Mouse (Mus musculus): ENCODE measurements around the gene Smg6. TPM values are rescaled to one million over a fixed set of nuclear protein-coding genes. Genes with fewer than 3 reads are reported as not detected.
A peak's percentile ranks its signal among the peaks of the same experiment; 100 is the strongest.

The Smg6 gene
- polyA plus RNA-seq, 1 experiment: 26.4 TPM

GRCm38 (mm10) chr11:75167643-75168589, 242.3 kb downstream of the Smg6 start:
- TF ChIP-seq POLR2A (IDR thresholded peaks at IDR 0.05; ENCODE audit: borderline replicate concordance, control insufficient read depth, low read depth, low read length): no peak
- Histone ChIP-seq H3K4me3 (replicated peaks; ENCODE audit: control insufficient read depth, low read depth, low read length) (no peak overlapping the region), H3K27ac (ENCODE audit: control insufficient read depth, insufficient read depth, low read depth, low read length, poor library complexity) (no peak overlapping the region), H3K4me1 (ENCODE audit: control insufficient read depth, insufficient read depth, low read length) (peaks cover 9% of the 10 kb centered on the region)
- WGBS: 6% methylated on average over 60 of the region's 63 CpGs

DNA sequence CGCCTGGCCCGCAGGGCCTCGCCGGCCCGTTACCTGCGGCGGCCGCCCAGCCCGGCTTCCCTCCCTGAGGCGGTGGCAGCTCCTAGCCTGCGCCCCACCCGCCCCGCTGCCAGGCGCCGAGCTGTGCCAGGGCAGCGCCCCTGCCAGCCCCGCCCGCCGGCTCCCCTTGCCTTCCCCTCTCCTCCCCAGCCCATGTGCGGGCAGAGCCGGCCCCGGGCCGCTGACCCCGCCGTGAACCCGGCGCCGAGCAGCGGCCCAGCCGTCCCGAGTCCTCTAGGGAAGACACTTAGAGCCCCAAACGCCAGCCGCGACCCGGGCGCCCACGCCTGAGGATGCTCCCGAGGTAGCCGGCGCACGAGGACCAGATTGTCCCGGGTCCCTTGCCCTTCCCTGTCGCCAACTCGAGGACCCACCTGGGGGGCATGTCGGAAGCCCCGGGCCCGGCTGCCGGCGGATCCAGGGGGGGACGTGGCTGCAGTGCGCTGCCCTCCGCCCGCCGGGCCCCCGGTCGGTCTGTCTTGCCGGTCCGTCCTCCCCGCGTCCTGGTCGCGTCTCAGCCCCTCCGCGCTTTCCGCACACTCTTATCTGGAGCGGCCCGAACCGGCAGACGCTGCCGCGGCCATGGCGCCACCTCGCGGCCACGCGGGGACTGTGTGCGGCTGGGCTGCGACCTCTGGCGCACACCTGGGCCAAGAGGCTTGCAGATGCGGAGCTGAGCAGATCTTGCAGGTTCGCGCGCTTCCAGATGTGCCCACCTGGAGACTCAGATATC, 243.2 kb downstream of the Smg6 start:
- TF ChIP-seq CTCF (IDR thresholded peaks at IDR 0.05; ENCODE audit: control insufficient read depth, insufficient read depth, low read length) (peak; percentile 87), POLR2A (IDR thresholded peaks at IDR 0.05; ENCODE audit: borderline replicate concordance, control insufficient read depth, low read depth, low read length) (no peak)
- under 1% methylated on average over 80 of the region's 83 CpGs for WGBS
- Histone ChIP-seq H3K4me3 (replicated peaks; ENCODE audit: control insufficient read depth, low read depth, low read length) (peak overlapping the region; percentile 28), H3K27ac (ENCODE audit: control insufficient read depth, insufficient read depth, low read depth, low read length, poor library complexity) (peak overlapping the region; percentile 24; the same call in 1 of the 2 replicates), H3K4me1 (ENCODE audit: control insufficient read depth, insufficient read depth, low read length) (peaks cover 7% of the 10 kb centered on the region)

- H3K4me3 ChIP-seq (replicated peaks; ENCODE audit: control insufficient read depth, low read depth, low read length): peak within 1 kb of the TSS; percentile 28
- no peak for TF ChIP-seq CTCF (IDR thresholded peaks at IDR 0.05; ENCODE audit: control insufficient read depth, insufficient read depth, low read length)
- no peak for TF ChIP-seq POLR2A (IDR thresholded peaks at IDR 0.05; ENCODE audit: borderline replicate concordance, control insufficient read depth, low read depth, low read length)
- WGBS: 8% methylated on average over 23 of the region's 23 CpGs
- peaks cover 7% of the 10 kb centered on the region for H3K4me1 ChIP-seq (ENCODE audit: control insufficient read depth, insufficient read depth, low read length)
- peak within 1 kb of the TSS; percentile 24; the same call in 1 of the 2 replicates for H3K27ac ChIP-seq (ENCODE audit: control insufficient read depth, insufficient read depth, low read depth, low read length, poor library complexity)
Observed at GRCm38 (mm10) chr11:75169405-75170080, 243.9 kb downstream of the Smg6 start, which contains the start of gene Hic1. Hic1 (minus strand) TSS chr11:75169519.

GRCm38 (mm10) chr11:75170136-75170751, 244.6 kb downstream of the Smg6 start:
- under 1% methylated on average over 38 of the region's 38 CpGs for WGBS
- Histone ChIP-seq H3K27ac (ENCODE audit: control insufficient read depth, insufficient read depth, low read depth, low read length, poor library complexity) (no peak overlapping the region), H3K4me1 (ENCODE audit: control insufficient read depth, insufficient read depth, low read length) (peaks cover 7% of the 10 kb centered on the region), H3K4me3 (replicated peaks; ENCODE audit: control insufficient read depth, low read depth, low read length) (no peak overlapping the region)
- TF ChIP-seq POLR2A (IDR thresholded peaks at IDR 0.05; ENCODE audit: borderline replicate concordance, control insufficient read depth, low read depth, low read length) (no peak), CTCF (IDR thresholded peaks at IDR 0.05; ENCODE audit: control insufficient read depth, insufficient read depth, low read length) (peak; percentile 70)

DNA sequence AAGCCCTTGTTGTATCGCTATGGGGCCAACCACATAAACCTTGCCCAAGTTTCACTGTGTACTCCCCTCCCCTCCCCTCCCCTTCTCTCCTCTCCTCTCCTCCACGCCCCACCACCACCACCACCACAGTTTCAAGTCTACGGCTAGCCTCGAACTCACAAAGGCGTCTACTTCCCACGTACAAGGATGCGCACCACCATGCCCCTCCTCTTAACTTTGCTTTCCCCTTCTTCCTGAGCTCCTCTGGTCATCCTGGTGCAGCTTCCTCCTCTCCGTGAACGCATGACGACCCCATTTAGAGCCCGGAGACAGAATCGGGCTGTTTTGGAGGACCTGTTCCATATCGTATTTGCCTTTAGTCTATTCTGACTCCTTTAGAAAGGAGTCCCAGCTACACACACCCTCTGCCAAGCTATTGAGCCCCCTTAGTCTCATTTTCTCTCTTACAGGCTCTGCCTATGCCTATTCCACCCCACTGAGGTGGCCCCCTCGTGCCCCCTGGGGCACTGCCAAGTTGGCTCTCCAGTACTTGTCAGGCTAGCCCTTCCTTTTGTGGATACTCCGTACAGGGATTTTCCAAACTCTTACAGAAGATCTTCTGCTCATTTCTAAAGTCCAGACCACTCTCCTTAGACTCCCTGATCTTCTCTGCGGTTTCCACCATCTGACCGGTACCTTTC, 245.7 kb downstream of the Smg6 start:
- TF ChIP-seq CTCF (IDR thresholded peaks at IDR 0.05; ENCODE audit: control insufficient read depth, insufficient read depth, low read length) (no peak), POLR2A (IDR thresholded peaks at IDR 0.05; ENCODE audit: borderline replicate concordance, control insufficient read depth, low read depth, low read length) (no peak)
- H3K4me3 ChIP-seq (replicated peaks; ENCODE audit: control insufficient read depth, low read depth, low read length): no peak overlapping the region
- no peak overlapping the region for H3K27ac ChIP-seq (ENCODE audit: control insufficient read depth, insufficient read depth, low read depth, low read length, poor library complexity)
- peaks cover 5% of the 10 kb centered on the region for H3K4me1 ChIP-seq (ENCODE audit: control insufficient read depth, insufficient read depth, low read length)
- WGBS: 9% methylated on average over 17 of the region's 17 CpGs

DNA sequence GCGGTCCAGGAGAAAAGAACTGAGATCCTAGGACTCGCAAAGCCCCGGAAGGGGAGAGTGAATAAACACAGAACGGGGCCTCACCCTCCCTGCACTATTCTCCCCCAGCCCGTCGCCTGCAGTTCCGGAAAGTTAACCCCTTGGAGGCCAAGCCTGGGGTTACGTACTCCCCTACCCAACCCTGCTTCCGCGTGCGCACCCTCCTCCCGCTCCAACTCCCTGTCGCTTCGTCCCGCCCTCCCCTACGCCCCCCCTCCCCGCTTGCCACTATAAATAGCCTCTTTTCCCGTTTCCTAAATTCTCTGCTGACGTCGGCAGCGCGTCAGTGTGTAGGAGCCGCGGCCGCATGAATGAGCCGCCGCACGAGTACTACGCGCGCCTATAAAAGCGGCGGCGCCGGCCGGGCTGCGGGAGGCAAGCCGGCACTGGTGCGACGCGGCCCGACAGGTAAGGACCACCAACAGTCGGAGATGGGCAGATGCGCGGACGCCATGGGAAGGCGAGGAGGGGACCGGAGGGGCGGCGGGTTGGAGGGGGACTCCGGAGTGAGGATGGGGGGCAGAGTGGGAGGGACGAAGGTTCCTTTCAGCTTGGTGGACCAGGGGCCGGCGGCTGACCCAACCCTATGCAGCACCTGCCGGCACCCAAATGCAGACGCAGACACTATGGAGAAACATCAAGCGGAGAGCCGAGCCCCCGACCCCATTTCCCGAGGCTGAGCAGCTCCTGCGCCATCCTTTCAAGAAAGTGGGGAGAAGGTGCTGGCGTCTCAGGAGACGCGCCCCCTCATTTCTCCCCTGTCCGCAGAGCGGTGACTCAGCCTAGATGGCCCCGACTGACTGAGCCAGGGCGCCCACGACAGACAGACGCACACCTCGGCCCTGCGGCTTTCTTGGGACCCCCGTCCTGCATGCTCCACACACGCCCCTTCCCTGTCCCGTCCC, 246.8 kb downstream of the Smg6 start:
- 1% methylated on average over 75 of the region's 75 CpGs for WGBS
- H3K4me1 ChIP-seq (ENCODE audit: control insufficient read depth, insufficient read depth, low read length): peaks cover 3% of the 10 kb centered on the region
- no peak overlapping the region for H3K4me3 ChIP-seq (replicated peaks; ENCODE audit: control insufficient read depth, low read depth, low read length)
- H3K27ac ChIP-seq (ENCODE audit: control insufficient read depth, insufficient read depth, low read depth, low read length, poor library complexity): no peak overlapping the region
- TF ChIP-seq POLR2A (IDR thresholded peaks at IDR 0.05; ENCODE audit: borderline replicate concordance, control insufficient read depth, low read depth, low read length) (no peak), CTCF (IDR thresholded peaks at IDR 0.05; ENCODE audit: control insufficient read depth, insufficient read depth, low read length) (no peak)
